Mouse (Mus musculus) megakaryocyte, embryonic 14.5 days (primary cell): ENCODE data around the gene Ppm1h. TPM values are rescaled to one million over a fixed set of nuclear protein-coding genes. Genes with fewer than 3 reads are reported as not detected.
A peak's percentile ranks its signal among the peaks of the same experiment; 100 is the strongest.

ENCODE experiments used
- H3K27me3 ChIP-seq: replicated peaks from 2 replicates; pipeline ENCODE3; 2012; ENCODE audit warnings: inconsistent platforms
- H3K36me3 ChIP-seq: replicated peaks from 2 replicates; pipeline ENCODE3; 2012; ENCODE audit warnings: low read length, inconsistent platforms, mixed read lengths
- H3K4me1 ChIP-seq: 2 replicates; pipeline ENCODE4 v1.6.1; 2012; ENCODE audit warnings: inconsistent platforms
- H3K4me3 ChIP-seq: replicated peaks from 2 replicates; pipeline ENCODE3; 2012; ENCODE audit warnings: moderate library complexity, mild to moderate bottlenecking, inconsistent platforms
- H3K9me3 ChIP-seq: 2 replicates; pipeline ENCODE4 v1.6.1; 2012; ENCODE audit warnings: inconsistent platforms
- FLI1 ChIP-seq: IDR thresholded peaks from 2 replicates; pipeline ENCODE4 v1.6.1; 2012; ENCODE audit warnings: low read length, inconsistent platforms, mixed read lengths
- GATA1 ChIP-seq: IDR thresholded peaks from 3 replicates; pipeline ENCODE4 v1.6.1; 2012; ENCODE audit warnings: mixed read lengths, low read length, inconsistent platforms, borderline replicate concordance
- polyA plus RNA-seq: library from polyadenylated mRNA; stranded (reverse); fragments of >175 nt; gene quantifications from 2 replicates; pipeline ENCODE4 v1.2.3, GENCODE M21; 2012; ENCODE audit warnings: low replicate concordance; ENCODE audit not compliant: insufficient read depth

Gene Ppm1h
- polyA plus RNA-seq: 0.86 and 5.5 TPM in 2 replicates

GRCm38 (mm10) chr10:122678541-122679436 lies at the start of gene Ppm1h:
Gene Ppm1h, plus strand, starts transcription at chr10:122678762.
- Histone ChIP-seq H3K27me3 (peaks cover 43% of the 10 kb centered on the region), H3K4me3 (peak within 1 kb of the TSS; percentile 91)

GRCm38 (mm10) chr10:122629003-122629402 lies 49.6 kb upstream of the Ppm1h start:
- Histone ChIP-seq H3K4me1 (no peaks in the 10 kb centered on the region), H3K4me3 (no peak overlapping the region), H3K9me3 (0 out of 2 replicates have a peak, but pooled peaks cover 4% of the 10 kb centered on the region), H3K36me3 (no peaks in the 10 kb centered on the region), H3K27me3 (no peaks in the 10 kb centered on the region)
- TF ChIP-seq FLI1 (no peak), GATA1 (no peak)

More at GRCm38 (mm10) chr10:122678541-122679436, at the start of gene Ppm1h:
- Histone ChIP-seq H3K9me3 (no peaks in the 10 kb centered on the region), H3K4me1 (peaks cover 24% of the 10 kb centered on the region), H3K36me3 (no peaks in the 10 kb centered on the region)
- TF ChIP-seq GATA1: no peak
- no peak for TF ChIP-seq FLI1

GRCm38 (mm10) chr10:122639879-122640278 lies 38.7 kb upstream of the Ppm1h start:
- Histone ChIP-seq H3K9me3 (no peaks in the 10 kb centered on the region), H3K4me3 (no peak overlapping the region), H3K36me3 (no peaks in the 10 kb centered on the region), H3K4me1 (no peaks in the 10 kb centered on the region), H3K27me3 (no peaks in the 10 kb centered on the region)
- TF ChIP-seq FLI1: no peak
- no peak for TF ChIP-seq GATA1

- no peaks in the 10 kb centered on the region for H3K27me3 ChIP-seq
- no peaks in the 10 kb centered on the region for H3K36me3 ChIP-seq
- TF ChIP-seq GATA1 (no peak), FLI1 (no peak)
- H3K4me1 ChIP-seq: no peaks in the 10 kb centered on the region
- H3K9me3 ChIP-seq: no peaks in the 10 kb centered on the region
- no peak overlapping the region for H3K4me3 ChIP-seq
Observed at GRCm38 (mm10) chr10:122641263-122641795, 37.2 kb upstream of the Ppm1h start.

- Histone ChIP-seq H3K27me3 (no peaks in the 10 kb centered on the region), H3K36me3 (no peaks in the 10 kb centered on the region), H3K9me3 (no peaks in the 10 kb centered on the region), H3K4me3 (no peak overlapping the region), H3K4me1 (no peaks in the 10 kb centered on the region)
- no peak for TF ChIP-seq FLI1
- TF ChIP-seq GATA1: no peak
Observed at GRCm38 (mm10) chr10:122642125-122642524, 36.4 kb upstream of the Ppm1h start.

- no peaks in the 10 kb centered on the region for H3K36me3 ChIP-seq
- H3K27me3 ChIP-seq: no peaks in the 10 kb centered on the region
- H3K4me1 ChIP-seq: no peaks in the 10 kb centered on the region
- peaks cover 7% of the 10 kb centered on the region for H3K9me3 ChIP-seq
- H3K4me3 ChIP-seq: peak overlapping the region; percentile 20
- TF ChIP-seq GATA1 (no peak), FLI1 (no peak)
Observed at GRCm38 (mm10) chr10:122651932-122652331, 26.6 kb upstream of the Ppm1h start.

GRCm38 (mm10) chr10:122652578-122652977 lies 26.0 kb upstream of the Ppm1h start:
- H3K4me1 ChIP-seq: no peaks in the 10 kb centered on the region
- TF ChIP-seq GATA1 (no peak), FLI1 (no peak)

GRCm38 (mm10) chr10:122665652-122666051 lies 12.9 kb upstream of the Ppm1h start:
- Histone ChIP-seq H3K27me3 (no peaks in the 10 kb centered on the region), H3K9me3 (no peaks in the 10 kb centered on the region), H3K4me1 (no peaks in the 10 kb centered on the region), H3K36me3 (no peaks in the 10 kb centered on the region), H3K4me3 (no peak overlapping the region)
- TF ChIP-seq GATA1 (no peak), FLI1 (no peak)

More at GRCm38 (mm10) chr10:122652578-122652977, 26.0 kb upstream of the Ppm1h start:
- no peaks in the 10 kb centered on the region for H3K27me3 ChIP-seq
- peaks cover 7% of the 10 kb centered on the region for H3K9me3 ChIP-seq
- H3K4me3 ChIP-seq: no peak overlapping the region
- H3K36me3 ChIP-seq: no peaks in the 10 kb centered on the region

GRCm38 (mm10) chr10:122671253-122671652 lies 7.3 kb upstream of the Ppm1h start:
- Histone ChIP-seq H3K4me3 (no peak overlapping the region), H3K9me3 (no peaks in the 10 kb centered on the region), H3K27me3 (peaks cover 3% of the 10 kb centered on the region), H3K4me1 (no peaks in the 10 kb centered on the region), H3K36me3 (no peaks in the 10 kb centered on the region)
- no peak for TF ChIP-seq FLI1
- TF ChIP-seq GATA1: no peak

- TF ChIP-seq GATA1 (no peak), FLI1 (no peak)
- Histone ChIP-seq H3K4me3 (no peak overlapping the region), H3K9me3 (no peaks in the 10 kb centered on the region), H3K27me3 (peaks cover 5% of the 10 kb centered on the region), H3K36me3 (no peaks in the 10 kb centered on the region), H3K4me1 (no peaks in the 10 kb centered on the region)
Observed at GRCm38 (mm10) chr10:122672044-122672443, 6.5 kb upstream of the Ppm1h start.
